Mouse (Mus musculus) CH12.LX (cell line): ENCODE measurements around the gene Trip12.

Experiments
- CTCF ChIP-seq, 2 experiments: IDR thresholded peaks in 1 of 2; conservative IDR thresholded peaks in 1 of 2; 2 replicates each; pipeline ENCODE4 v1.5.1; 2011 to 2012; ENCODE audit warnings: low read depth in 2 of 2, low read length in 2 of 2, improper control_type of control experiment in 1 of 2, inconsistent platforms in 1 of 2, mild to moderate bottlenecking in 1 of 2, moderate library complexity in 1 of 2
- E2F4 ChIP-seq: IDR thresholded peaks from 2 replicates; pipeline ENCODE4 v1.6.1; 2011; ENCODE audit warnings: low read depth, low read length, improper control_type of control experiment; ENCODE audit not compliant: insufficient replicate concordance
- EP300 ChIP-seq: IDR thresholded peaks from 2 replicates; pipeline ENCODE4 v1.6.1; 2011; ENCODE audit warnings: low read length, improper control_type of control experiment
- JUN ChIP-seq: IDR thresholded peaks from 2 replicates; pipeline ENCODE4 v1.6.1; 2011; ENCODE audit warnings: low read depth, mild to moderate bottlenecking, low read length, improper control_type of control experiment, moderate library complexity; ENCODE audit not compliant: insufficient read depth
- POLR2A ChIP-seq: IDR thresholded peaks from 2 replicates; pipeline ENCODE4 v1.6.1; 2011; ENCODE audit warnings: low read depth, mild to moderate bottlenecking, improper control_type of control experiment, low read length

- TF ChIP-seq E2F4 = no peak
- TF ChIP-seq CTCF (conservative IDR thresholded peaks at IDR 0.05 in 1 of 2, IDR thresholded peaks at IDR 0.05 in 1 of 2; ENCODE audit: low read depth in 2 of 2, low read length in 2 of 2) = no peak
- no peak for TF ChIP-seq JUN
- no peak for TF ChIP-seq EP300
- no peak for TF ChIP-seq POLR2A
These were observed 28.0 kb upstream of the Trip12 start for GRCm38 (mm10) chr1:84868311-84868710.
